In the genomic region with DNA sequence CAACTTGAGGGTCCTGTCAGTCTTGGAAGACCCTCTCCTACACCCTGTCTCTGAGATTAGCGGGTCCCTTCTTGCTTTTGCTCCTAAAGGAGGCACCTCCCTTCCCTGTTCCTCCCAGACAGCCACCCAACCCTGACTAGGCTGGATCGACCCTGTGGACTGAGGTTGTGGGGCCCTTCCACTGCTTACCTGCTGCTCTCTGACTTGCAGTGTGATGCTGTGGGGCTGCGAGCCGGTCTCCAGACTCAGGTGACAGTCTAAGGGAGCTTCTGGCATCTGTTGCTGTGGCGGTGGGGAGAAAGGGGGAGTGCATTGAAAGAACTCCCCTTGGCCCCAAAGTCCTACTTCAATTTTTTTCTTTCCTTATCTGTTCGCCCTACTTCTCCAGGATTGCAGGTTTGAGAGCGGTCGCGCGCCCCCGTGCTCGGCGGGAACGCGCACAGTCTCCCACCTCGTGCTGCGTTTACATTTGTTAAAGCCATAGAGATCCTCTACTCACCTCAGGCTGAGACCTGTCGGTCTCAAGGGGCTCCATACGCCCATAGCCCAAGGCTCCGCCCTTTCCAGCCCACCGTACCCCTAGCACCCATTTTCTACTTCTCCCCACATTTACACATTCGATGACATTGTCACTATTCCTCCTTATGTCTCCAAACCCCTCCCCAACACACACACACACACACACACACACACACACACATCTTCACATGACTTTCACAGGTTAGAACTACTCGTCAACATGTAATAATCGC, we compare ENCODE assay signal across 10 mouse cellular contexts. TPM values are rescaled to one million over a fixed set of nuclear protein-coding genes. Genes with fewer than 3 reads are reported as not detected.
A peak's percentile ranks its signal among the peaks of the same experiment; 100 is the strongest.
DNase-seq lines count a peak whose midpoint lies in the region; ATAC-seq and TF ChIP-seq lines count a peak whose summit lies in the region.
"Had no signal": no experiment of that assay in that cellular context is flagged by ENCODE, and none has a peak within 500 bp of the region (broad histone marks: within the 10 kb centered on the region; RNA-seq: fewer than 3 reads in every experiment).

No protein-coding gene starts in this region.

- WGBS in kidney, embryonic 15.5 days = 1% methylated on average over 24 of the region's 24 CpGs
- 11% methylated on average over 24 of the region's 24 CpGs for WGBS in kidney, adult 2 months
- 2% methylated on average over 24 of the region's 24 CpGs for whole genome bisulfite sequencing in embryonic facial prominence, embryonic 13.5 days
- 2% methylated on average over 24 of the region's 24 CpGs for WGBS in hindbrain, postnatal 0 days
- under 1% methylated on average over 24 of the region's 24 CpGs for WGBS in neural tube, embryonic 14.5 days

- no peak for ATAC-seq in kidney, embryonic 15.5 days (replicated peaks; ENCODE audit: low FRiP score)
- no peak for ATAC-seq in embryonic facial prominence, embryonic 13.5 days (ENCODE audit: insufficient number of reproducible peaks, insufficient read depth, low FRiP score, low TSS enrichment, low read depth)
- no peak for ATAC-seq in hindbrain, postnatal 0 days
- no peak for ATAC-seq in neural tube, embryonic 14.5 days (ENCODE audit: low read depth)

- no peak for TF ChIP-seq CTCF in kidney, adult 2 months (conservative IDR thresholded peaks at IDR 0.05; ENCODE audit: insufficient read depth, insufficient read length, low read depth, low read length)
- no peak for TF ChIP-seq CTCF in hindbrain, postnatal 0 days (IDR thresholded peaks at IDR 0.05; ENCODE audit: low read depth)

- no peak for DNase-seq in kidney, adult 2 months
- DNase-seq in hindbrain, postnatal 0 days (ENCODE audit: low spot score) = peak; percentile 34
- no peak for DNase-seq in ovary, adult 18-20 months (ENCODE audit: low spot score)
- no peak for DNase-seq in ovary, postnatal 36 days (ENCODE audit: low spot score)
- DNase-seq in ovary, postnatal 14 days (ENCODE audit: low spot score) = no peak
- DNase-seq: cerebellum, adult 11-12 months had no signal

- H3K9me3 ChIP-seq in kidney, embryonic 15.5 days (replicated peaks) = no peaks in the 10 kb centered on the region
- no peaks in the 10 kb centered on the region for H3K9me3 ChIP-seq in embryonic facial prominence, embryonic 13.5 days
- H3K9me3 ChIP-seq in hindbrain, postnatal 0 days (ENCODE audit: low read length) = no peaks in the 10 kb centered on the region
- H3K9me3 ChIP-seq in neural tube, embryonic 14.5 days (ENCODE audit: control insufficient read depth, low read length) = no peaks in the 10 kb centered on the region

- H3K4me3 ChIP-seq in kidney, embryonic 15.5 days (replicated peaks) = peak overlapping the region; percentile 23; the same call in 1 of the 2 replicates
- no peak overlapping the region for H3K4me3 ChIP-seq in kidney, adult 2 months (ENCODE audit: insufficient read depth, low read depth, low read length)
- peak overlapping the region; percentile 25 for H3K4me3 ChIP-seq in embryonic facial prominence, embryonic 13.5 days
- peak overlapping the region; percentile 33 for H3K4me3 ChIP-seq in hindbrain, postnatal 0 days (ENCODE audit: low read length)
- peak overlapping the region; percentile 26 for H3K4me3 ChIP-seq in neural tube, embryonic 14.5 days (ENCODE audit: low read depth, low read length)

- H3K36me3 ChIP-seq in kidney, embryonic 15.5 days = no peaks in the 10 kb centered on the region
- no peaks in the 10 kb centered on the region for H3K36me3 ChIP-seq in kidney, adult 2 months (ENCODE audit: control insufficient read depth, insufficient read depth, low read length)
- H3K36me3 ChIP-seq in embryonic facial prominence, embryonic 13.5 days = no peaks in the 10 kb centered on the region
- H3K36me3 ChIP-seq in hindbrain, postnatal 0 days (ENCODE audit: insufficient read depth, low read length) = no peaks in the 10 kb centered on the region
- no peaks in the 10 kb centered on the region for H3K36me3 ChIP-seq in neural tube, embryonic 14.5 days (ENCODE audit: control insufficient read depth, insufficient read depth, low read length)
- H3K36me3 ChIP-seq: G1E had no signal

- H3K27me3 ChIP-seq in kidney, embryonic 15.5 days = peaks cover 81% of the 10 kb centered on the region
- peaks cover 3% of the 10 kb centered on the region for H3K27me3 ChIP-seq in kidney, adult 2 months (replicated peaks; ENCODE audit: control insufficient read depth, insufficient read depth, low read length)
- H3K27me3 ChIP-seq in embryonic facial prominence, embryonic 13.5 days = peaks cover 91% of the 10 kb centered on the region
- H3K27me3 ChIP-seq in hindbrain, postnatal 0 days (ENCODE audit: insufficient read depth, low read length) = peaks cover 49% of the 10 kb centered on the region
- H3K27me3 ChIP-seq in neural tube, embryonic 14.5 days (ENCODE audit: control insufficient read depth, insufficient read depth, low read length) = peaks cover 67% of the 10 kb centered on the region

- H3K4me1 ChIP-seq in kidney, embryonic 15.5 days = peaks cover 77% of the 10 kb centered on the region
- H3K4me1 ChIP-seq in kidney, adult 2 months (ENCODE audit: control insufficient read depth, insufficient read depth, low read length) = peaks cover 3% of the 10 kb centered on the region; the same call in 1 of the 2 replicates
- peaks cover 69% of the 10 kb centered on the region for H3K4me1 ChIP-seq in embryonic facial prominence, embryonic 13.5 days
- peaks cover 15% of the 10 kb centered on the region; the same call in 1 of the 2 replicates for H3K4me1 ChIP-seq in hindbrain, postnatal 0 days (ENCODE audit: insufficient read depth, low read length)
- H3K4me1 ChIP-seq in neural tube, embryonic 14.5 days (ENCODE audit: control insufficient read depth, insufficient read depth, low read length) = peaks cover 20% of the 10 kb centered on the region

- H3K9ac ChIP-seq in kidney, embryonic 15.5 days = no peak overlapping the region
- H3K9ac ChIP-seq in embryonic facial prominence, embryonic 13.5 days = no peak overlapping the region
- peak overlapping the region; percentile 44 for H3K9ac ChIP-seq in hindbrain, postnatal 0 days (replicated peaks; ENCODE audit: low read length)
- peak overlapping the region; percentile 46 for H3K9ac ChIP-seq in neural tube, embryonic 14.5 days (replicated peaks; ENCODE audit: low read depth, low read length)

- peak overlapping the region; percentile 40 for H3K4me2 ChIP-seq in kidney, embryonic 15.5 days
- H3K4me2 ChIP-seq in embryonic facial prominence, embryonic 13.5 days = peak overlapping the region; percentile 53
- peak overlapping the region; percentile 49 for H3K4me2 ChIP-seq in hindbrain, postnatal 0 days (ENCODE audit: low read depth, low read length)
- H3K4me2 ChIP-seq in neural tube, embryonic 14.5 days (ENCODE audit: low read depth, low read length) = peak overlapping the region; percentile 31; the same call in 1 of the 2 replicates

- H3K27ac ChIP-seq in kidney, embryonic 15.5 days = no peak overlapping the region
- H3K27ac ChIP-seq in kidney, adult 2 months (ENCODE audit: insufficient read depth, low read depth, low read length) = no peak overlapping the region
- H3K27ac ChIP-seq in embryonic facial prominence, embryonic 13.5 days = no peak overlapping the region
- H3K27ac ChIP-seq in hindbrain, postnatal 0 days = peak overlapping the region; percentile 78
- peak overlapping the region; percentile 66; the same call in 1 of the 2 replicates for H3K27ac ChIP-seq in neural tube, embryonic 14.5 days (ENCODE audit: low read depth, low read length)

- TF ChIP-seq POLR2A in kidney, adult 2 months (IDR thresholded peaks at IDR 0.05; ENCODE audit: low read depth, low read length) = no peak

RNA-seq across cellular contexts. Expression of a gene that starts 2.8 kb away (rescaled TPM):
- polyA plus RNA-seq in kidney, embryonic 15.5 days (2015; fragmentation: Nextera tagmentation; extraction: Ambion mirVana) = 78.7 and 94.7 TPM in 2 replicates
- polyA plus RNA-seq in kidney, adult 2 months (2012; rRNA removed) = 32.0 and 41.7 TPM in 2 replicates
- polyA plus RNA-seq in embryonic facial prominence, embryonic 13.5 days (2015; fragmentation: Nextera tagmentation; extraction: Ambion mirVana) = 75.6 and 79.6 TPM in 2 replicates
- total RNA-seq in hindbrain, postnatal 0 days (2014; rRNA removed) = 57.9 and 72.8 TPM in 2 replicates
- polyA plus RNA-seq in hindbrain, postnatal 0 days (2015; fragmentation: Nextera tagmentation; extraction: Ambion mirVana) = 29.9 and 33.5 TPM in 2 replicates
- 1.5 and 39.2 TPM in 2 replicates for polyA plus RNA-seq in neural tube, embryonic 14.5 days (2014; fragmentation: Nextera tagmentation; extraction: Ambion mirVana)
- polyA plus RNA-seq: G1E had no signal

RNA-seq across cellular contexts. Expression of a gene that starts 2.9 kb away (rescaled TPM):
- polyA plus RNA-seq in kidney, embryonic 15.5 days (2015; fragmentation: Nextera tagmentation; extraction: Ambion mirVana) = 0.39 and 0.51 TPM in 2 replicates
- 0.75 and 1.7 TPM in 2 replicates for polyA plus RNA-seq in kidney, adult 2 months (2012; rRNA removed)
- 0.76 and 1.4 TPM in 2 replicates for polyA plus RNA-seq in embryonic facial prominence, embryonic 13.5 days (2015; fragmentation: Nextera tagmentation; extraction: Ambion mirVana)
- 293 and 343 TPM in 2 replicates for total RNA-seq in hindbrain, postnatal 0 days (2014; rRNA removed)
- 15.8 and 19.2 TPM in 2 replicates for polyA plus RNA-seq in hindbrain, postnatal 0 days (2015; fragmentation: Nextera tagmentation; extraction: Ambion mirVana)
- polyA plus RNA-seq in neural tube, embryonic 14.5 days (2014; fragmentation: Nextera tagmentation; extraction: Ambion mirVana) = 13.2 and 13.5 TPM in 2 replicates

RNA-seq across cellular contexts. Expression of a gene that starts 48.3 kb away (rescaled TPM):
- 21.0 and 24.7 TPM in 2 replicates for polyA plus RNA-seq in kidney, embryonic 15.5 days (2015; fragmentation: Nextera tagmentation; extraction: Ambion mirVana)
- polyA plus RNA-seq in kidney, adult 2 months (2012; rRNA removed) = 27.0 and 27.6 TPM in 2 replicates
- polyA plus RNA-seq in embryonic facial prominence, embryonic 13.5 days (2015; fragmentation: Nextera tagmentation; extraction: Ambion mirVana) = 14.4 and 15.2 TPM in 2 replicates
- 11.4 and 17.0 TPM in 2 replicates for total RNA-seq in hindbrain, postnatal 0 days (2014; rRNA removed)
- 3.2 and 4.8 TPM in 2 replicates for polyA plus RNA-seq in hindbrain, postnatal 0 days (2015; fragmentation: Nextera tagmentation; extraction: Ambion mirVana)
- polyA plus RNA-seq in neural tube, embryonic 14.5 days (2014; fragmentation: Nextera tagmentation; extraction: Ambion mirVana) = 2.7 and 3.3 TPM in 2 replicates

RNA-seq across cellular contexts. Expression of a gene that starts 51.7 kb away (rescaled TPM):
- polyA plus RNA-seq in kidney, embryonic 15.5 days (2015; fragmentation: Nextera tagmentation; extraction: Ambion mirVana) = 29.9 and 33.6 TPM in 2 replicates
- 32.5 and 32.6 TPM in 2 replicates for polyA plus RNA-seq in kidney, adult 2 months (2012; rRNA removed)
- polyA plus RNA-seq in embryonic facial prominence, embryonic 13.5 days (2015; fragmentation: Nextera tagmentation; extraction: Ambion mirVana) = 43.1 and 45.0 TPM in 2 replicates
- 145 and 157 TPM in 2 replicates for total RNA-seq in hindbrain, postnatal 0 days (2014; rRNA removed)
- 136 and 141 TPM in 2 replicates for polyA plus RNA-seq in hindbrain, postnatal 0 days (2015; fragmentation: Nextera tagmentation; extraction: Ambion mirVana)
- 112 and 129 TPM in 2 replicates for polyA plus RNA-seq in neural tube, embryonic 14.5 days (2014; fragmentation: Nextera tagmentation; extraction: Ambion mirVana)

Comparison
In these comparisons a context has a peak if more than half of its experiments do, and no peak if none do; other contexts are left out.
1. H3K27ac ChIP-seq: peak in hindbrain, postnatal 0 days (single experiment) and neural tube, embryonic 14.5 days (single experiment); none in kidney, embryonic 15.5 days (single experiment), kidney, adult 2 months (single experiment) and embryonic facial prominence, embryonic 13.5 days (single experiment).
2. H3K9ac ChIP-seq: peak in hindbrain, postnatal 0 days (single experiment) and neural tube, embryonic 14.5 days (single experiment); none in kidney, embryonic 15.5 days (single experiment) and embryonic facial prominence, embryonic 13.5 days (single experiment).
3. Peak in every context shown above with its lines, with median percentiles within 50 percentile points of each other: H3K4me2 ChIP-seq.